8 mouse cellular contexts compared by ENCODE assay signal in the genomic region with DNA sequence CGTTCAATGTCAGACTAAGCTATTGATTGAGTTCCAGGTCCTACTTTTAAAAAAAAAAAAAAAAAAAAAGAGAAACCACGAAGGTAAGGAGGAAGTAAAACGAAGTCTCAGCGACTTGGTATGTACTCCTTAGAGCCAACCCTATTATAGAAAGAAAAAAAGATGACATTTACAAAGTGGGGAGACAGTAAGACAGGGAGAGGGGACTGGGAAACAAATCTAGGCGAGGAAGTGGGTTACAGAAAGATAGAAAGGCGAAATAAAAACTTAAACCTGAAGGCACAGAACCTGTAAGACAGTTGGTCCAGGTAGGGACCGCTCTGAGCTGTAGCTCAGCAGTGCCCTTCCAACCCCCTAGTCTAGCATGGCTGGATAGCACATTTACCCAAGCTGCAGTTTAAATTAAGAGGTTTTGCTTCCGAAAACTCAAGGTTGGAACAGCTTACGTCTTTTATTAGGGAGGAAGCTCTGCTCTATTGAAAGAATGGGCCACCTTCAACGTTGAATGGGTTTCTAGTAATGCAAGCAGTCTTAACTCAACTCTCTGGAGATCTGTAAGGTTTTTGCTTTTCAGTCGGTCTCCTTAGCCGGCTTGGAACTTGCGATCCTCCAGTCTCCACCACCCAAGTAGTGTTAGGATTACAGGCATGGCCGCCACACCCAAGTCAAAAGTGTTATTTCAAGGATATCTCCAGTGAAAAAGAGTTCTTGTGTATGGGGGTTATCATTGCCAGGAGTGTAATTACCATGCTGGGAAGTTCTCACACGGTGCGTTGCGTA. TPM values are rescaled to one million over a fixed set of nuclear protein-coding genes. Genes with fewer than 3 reads are reported as not detected.
DNase-seq lines count a peak whose midpoint lies in the region; ATAC-seq lines count a peak whose summit lies in the region.

Zfp36 (minus strand) TSS at position 17 of the 780 bp plus-strand sequence.

- no peak for DNase-seq in kidney, postnatal 10 days
- DNase-seq in adrenal gland, adult 2 months, result no peak
- no peak for DNase-seq in heart, adult 8-10 months (ENCODE audit: low spot score)
- no peak for DNase-seq in limb, embryonic 11.5 days (ENCODE audit: low spot score)
- DNase-seq in cerebellum, adult 11 months, result no peak

- peak within 1 kb of the TSS; percentile 89 for H3K9ac ChIP-seq in kidney, embryonic 15.5 days
- peak within 1 kb of the TSS; percentile 78 for H3K9ac ChIP-seq in limb, embryonic 11.5 days (ENCODE audit: low read length)

- peak within 1 kb of the TSS; percentile 100 for H3K27ac ChIP-seq in kidney, embryonic 15.5 days
- peak within 1 kb of the TSS; percentile 95 for H3K27ac ChIP-seq in limb, embryonic 11.5 days (replicated peaks; ENCODE audit: low read depth, low read length)

- peak within 1 kb of the TSS; percentile 88 for H3K4me2 ChIP-seq in kidney, embryonic 15.5 days
- peak within 1 kb of the TSS; percentile 96 for H3K4me2 ChIP-seq in limb, embryonic 11.5 days (ENCODE audit: low read depth, severe bottlenecking)

- H3K27me3 ChIP-seq in kidney, embryonic 15.5 days, result no peaks in the 10 kb centered on the region
- no peaks in the 10 kb centered on the region for H3K27me3 ChIP-seq in limb, embryonic 11.5 days (ENCODE audit: control insufficient read depth, insufficient read depth, low read length)

- H3K4me3 ChIP-seq in kidney, embryonic 15.5 days (replicated peaks), result peak within 1 kb of the TSS; percentile 75
- H3K4me3 ChIP-seq in limb, embryonic 11.5 days (ENCODE audit: low read depth, low read length), result peak within 1 kb of the TSS; percentile 64

- H3K36me3 ChIP-seq in kidney, embryonic 15.5 days, result peaks cover 9% of the 10 kb centered on the region; the same call in 1 of the 2 replicates
- peaks cover under 1% of the 10 kb centered on the region; the same call in 1 of the 2 replicates for H3K36me3 ChIP-seq in limb, embryonic 11.5 days (ENCODE audit: control insufficient read depth, insufficient read depth, low read length)

- no peak for ATAC-seq in kidney, embryonic 15.5 days (replicated peaks; ENCODE audit: low FRiP score)
- no peak for ATAC-seq in limb, embryonic 11.5 days (ENCODE audit: insufficient number of reproducible peaks, low FRiP score, low TSS enrichment, low read depth)
- no peak for ATAC-seq in neutrophil, adult 5-6 weeks (ENCODE audit: extremely low read depth, insufficient number of reproducible peaks, low FRiP score, poor library complexity, severe bottlenecking)
- ATAC-seq in cerebellum, adult (ENCODE audit: insufficient number of reproducible peaks, low FRiP score, low TSS enrichment), result no peak

- H3K9me3 ChIP-seq in kidney, embryonic 15.5 days (replicated peaks), result no peaks in the 10 kb centered on the region
- H3K9me3 ChIP-seq in limb, embryonic 11.5 days (ENCODE audit: control insufficient read depth, low read length), result no peaks in the 10 kb centered on the region

- peaks cover 77% of the 10 kb centered on the region for H3K4me1 ChIP-seq in kidney, embryonic 15.5 days
- H3K4me1 ChIP-seq in limb, embryonic 11.5 days (ENCODE audit: control insufficient read depth, insufficient read depth, low read length), result peaks cover 50% of the 10 kb centered on the region

- WGBS in kidney, embryonic 15.5 days, result 54% methylated on average over 17 of the region's 17 CpGs
- 55% methylated on average over 17 of the region's 17 CpGs for WGBS in limb, embryonic 11.5 days

RNA-seq across cellular contexts. Expression of gene Zfp36, which starts in this region (rescaled TPM):
- 16.2 TPM in 2 replicates for polyA plus RNA-seq in kidney, embryonic 15.5 days (2015; fragmentation: Nextera tagmentation; extraction: Ambion mirVana)
- 10 to 100 TPM; 16.3 to 19.4 TPM for total RNA-seq in adrenal gland, adult 2 months (2021)
- 25.9 and 32.3 TPM in 2 replicates for polyA plus RNA-seq in adrenal gland, adult 2 months (2012; rRNA removed)
- 10 to 100 TPM; 12.2 to 40.6 (median 16.5) TPM for total RNA-seq in heart, adult 8-10 months (2022)
- 5.6 and 6.1 TPM in 2 replicates for polyA plus RNA-seq in limb, embryonic 11.5 days (2014; fragmentation: Nextera tagmentation; extraction: Ambion mirVana)
- total RNA-seq in neutrophil, adult 5-6 weeks (2017), result 496 and 563 TPM in 2 replicates

Comparison
In these comparisons a context has a peak if more than half of its experiments do, and no peak if none do; other contexts are left out.
1. RNA of gene Zfp36 (total RNA-seq): 496 to 563 TPM in neutrophil, adult 5-6 weeks; 16.3 to 19.4 TPM in adrenal gland, adult 2 months and 12.2 to 40.6 TPM in heart, adult 8-10 months; every median in the first group is over 10 times any median in the second.